Mouse (Mus musculus): ENCODE results near the gene Gm43064. TPM values are rescaled to one million over a fixed set of nuclear protein-coding genes. Genes with fewer than 3 reads are reported as not detected.

The Gm43064 gene
- 0.17 TPM in 1 of 2 replicates, not detected in the other for polyA plus RNA-seq (2016; fragmentation: Nextera tagmentation; extraction: Ambion mirVana)

GRCm38 (mm10) chr3:103808891-103809798, at the start of gene Gm43064, which contains the start of the genes Dclre1b and Ap4b1:
TSS of gene Gm43064 (plus strand) at chr3:103809573.
TSS of gene Dclre1b (minus strand) at chr3:103809444.
TSS of gene Ap4b1 (plus strand) at chr3:103809520.
- peak within 1 kb of the TSS; percentile 85 for H3K4me3 ChIP-seq

GRCm38 (mm10) chr3:103766789-103767188, 42.6 kb upstream of the Gm43064 start:
- Histone ChIP-seq H3K9me3 (no peaks in the 10 kb centered on the region), H3K36me3 (replicated peaks) (peaks cover 68% of the 10 kb centered on the region), H3K4me3 (no peak overlapping the region), H3K27ac (no peak overlapping the region), H3K27me3 (ENCODE audit: poor library complexity, severe bottlenecking) (no peaks in the 10 kb centered on the region), H3K4me1 (no peaks in the 10 kb centered on the region)
- 76% methylated on average over 3 of the region's 3 CpGs for WGBS
- DNase-seq (ENCODE audit: extremely low spot score, low spot score) = no peak

More at GRCm38 (mm10) chr3:103808891-103809798, at the start of gene Gm43064, which contains the start of the genes Dclre1b and Ap4b1:
- Histone ChIP-seq H3K9me3 (no peaks in the 10 kb centered on the region), H3K36me3 (replicated peaks) (peaks cover 41% of the 10 kb centered on the region), H3K27ac (peak within 1 kb of the TSS; percentile 93), H3K27me3 (ENCODE audit: poor library complexity, severe bottlenecking) (no peaks in the 10 kb centered on the region), H3K4me1 (peaks cover 21% of the 10 kb centered on the region)
- WGBS = under 1% methylated on average over 62 of the region's 70 CpGs
- peak; percentile 91 for DNase-seq (ENCODE audit: extremely low spot score, low spot score)

- H3K27me3 ChIP-seq (ENCODE audit: poor library complexity, severe bottlenecking) = no peaks in the 10 kb centered on the region
- DNase-seq (ENCODE audit: extremely low spot score, low spot score) = no peak
- no peaks in the 10 kb centered on the region for H3K4me1 ChIP-seq
- H3K27ac ChIP-seq = no peak overlapping the region
- H3K4me3 ChIP-seq = no peak overlapping the region
- WGBS = 88% methylated on average over 9 of the region's 9 CpGs
- H3K9me3 ChIP-seq = no peaks in the 10 kb centered on the region
- peaks cover 60% of the 10 kb centered on the region for H3K36me3 ChIP-seq (replicated peaks)
These were observed 37.7 kb upstream of the Gm43064 start for GRCm38 (mm10) chr3:103771531-103772130.

GRCm38 (mm10) chr3:103772846-103773245, 36.5 kb upstream of the Gm43064 start:
- 86% methylated on average over 4 of the region's 4 CpGs for WGBS

GRCm38 (mm10) chr3:103773508-103773907, 35.9 kb upstream of the Gm43064 start:
- Histone ChIP-seq H3K4me1 (no peaks in the 10 kb centered on the region), H3K36me3 (replicated peaks) (peaks cover 64% of the 10 kb centered on the region), H3K27me3 (ENCODE audit: poor library complexity, severe bottlenecking) (no peaks in the 10 kb centered on the region), H3K4me3 (no peak overlapping the region), H3K9me3 (no peaks in the 10 kb centered on the region), H3K27ac (no peak overlapping the region)
- DNase-seq (ENCODE audit: extremely low spot score, low spot score) = no peak
- 81% methylated on average over 3 of the region's 3 CpGs for WGBS

More at GRCm38 (mm10) chr3:103772846-103773245, 36.5 kb upstream of the Gm43064 start:
- no peaks in the 10 kb centered on the region for H3K4me1 ChIP-seq
- H3K4me3 ChIP-seq = no peak overlapping the region
- no peaks in the 10 kb centered on the region for H3K27me3 ChIP-seq (ENCODE audit: poor library complexity, severe bottlenecking)
- no peaks in the 10 kb centered on the region for H3K9me3 ChIP-seq
- no peak for DNase-seq (ENCODE audit: extremely low spot score, low spot score)
- no peak overlapping the region for H3K27ac ChIP-seq
- peaks cover 64% of the 10 kb centered on the region for H3K36me3 ChIP-seq (replicated peaks)

GRCm38 (mm10) chr3:103774009-103774408, 35.4 kb upstream of the Gm43064 start:
- Histone ChIP-seq H3K36me3 (replicated peaks) (peaks cover 61% of the 10 kb centered on the region), H3K9me3 (no peaks in the 10 kb centered on the region), H3K4me3 (no peak overlapping the region), H3K27me3 (ENCODE audit: poor library complexity, severe bottlenecking) (no peaks in the 10 kb centered on the region), H3K27ac (no peak overlapping the region), H3K4me1 (no peaks in the 10 kb centered on the region)
- no peak for DNase-seq (ENCODE audit: extremely low spot score, low spot score)
- WGBS = 89% methylated on average over 15 of the region's 15 CpGs

- no peak overlapping the region for H3K4me3 ChIP-seq
- no peak overlapping the region for H3K27ac ChIP-seq
- H3K27me3 ChIP-seq (ENCODE audit: poor library complexity, severe bottlenecking) = no peaks in the 10 kb centered on the region
- H3K9me3 ChIP-seq = no peaks in the 10 kb centered on the region
- WGBS = 89% methylated on average over 11 of the region's 11 CpGs
- no peak for DNase-seq (ENCODE audit: extremely low spot score, low spot score)
- peaks cover 13% of the 10 kb centered on the region for H3K4me1 ChIP-seq
- H3K36me3 ChIP-seq (replicated peaks) = peaks cover 38% of the 10 kb centered on the region
These were observed 31.4 kb upstream of the Gm43064 start for GRCm38 (mm10) chr3:103777940-103778339.

GRCm38 (mm10) chr3:103778660-103779059, 30.7 kb upstream of the Gm43064 start:
- Histone ChIP-seq H3K4me1 (peaks cover 13% of the 10 kb centered on the region), H3K36me3 (replicated peaks) (peaks cover 33% of the 10 kb centered on the region), H3K4me3 (no peak overlapping the region), H3K27ac (no peak overlapping the region), H3K27me3 (ENCODE audit: poor library complexity, severe bottlenecking) (no peaks in the 10 kb centered on the region), H3K9me3 (no peaks in the 10 kb centered on the region)
- 88% methylated on average over 6 of the region's 6 CpGs for WGBS
- DNase-seq (ENCODE audit: extremely low spot score, low spot score) = no peak

- no peak for DNase-seq (ENCODE audit: extremely low spot score, low spot score)
- no peaks in the 10 kb centered on the region for H3K9me3 ChIP-seq
- no peak overlapping the region for H3K4me3 ChIP-seq
- whole genome bisulfite sequencing = 89% methylated on average over 7 of the region's 7 CpGs
- peaks cover 29% of the 10 kb centered on the region for H3K36me3 ChIP-seq (replicated peaks)
- no peak overlapping the region for H3K27ac ChIP-seq
- H3K27me3 ChIP-seq (ENCODE audit: poor library complexity, severe bottlenecking) = no peaks in the 10 kb centered on the region
- peaks cover 13% of the 10 kb centered on the region for H3K4me1 ChIP-seq
These were observed 30.2 kb upstream of the Gm43064 start for GRCm38 (mm10) chr3:103779183-103779582.

- WGBS = 87% methylated on average over 3 of the region's 3 CpGs
- H3K27me3 ChIP-seq (ENCODE audit: poor library complexity, severe bottlenecking) = no peaks in the 10 kb centered on the region
- H3K4me3 ChIP-seq = no peak overlapping the region
- H3K9me3 ChIP-seq = no peaks in the 10 kb centered on the region
- H3K4me1 ChIP-seq = peaks cover 13% of the 10 kb centered on the region
- peaks cover 26% of the 10 kb centered on the region for H3K36me3 ChIP-seq (replicated peaks)
- no peak for DNase-seq (ENCODE audit: extremely low spot score, low spot score)
- no peak overlapping the region for H3K27ac ChIP-seq
These were observed 29.1 kb upstream of the Gm43064 start for GRCm38 (mm10) chr3:103780271-103780670.

GRCm38 (mm10) chr3:103780777-103781176, 28.6 kb upstream of the Gm43064 start:
- no peak for DNase-seq (ENCODE audit: extremely low spot score, low spot score)
- Histone ChIP-seq H3K4me1 (peaks cover 13% of the 10 kb centered on the region), H3K27ac (no peak overlapping the region), H3K4me3 (no peak overlapping the region), H3K27me3 (ENCODE audit: poor library complexity, severe bottlenecking) (no peaks in the 10 kb centered on the region), H3K36me3 (replicated peaks) (peaks cover 21% of the 10 kb centered on the region), H3K9me3 (no peaks in the 10 kb centered on the region)
- 86% methylated on average over 5 of the region's 5 CpGs for WGBS

- Histone ChIP-seq H3K9me3 (no peaks in the 10 kb centered on the region), H3K36me3 (replicated peaks) (peaks cover 7% of the 10 kb centered on the region), H3K27me3 (ENCODE audit: poor library complexity, severe bottlenecking) (no peaks in the 10 kb centered on the region), H3K27ac (no peak overlapping the region), H3K4me3 (no peak overlapping the region), H3K4me1 (peaks cover 13% of the 10 kb centered on the region)
- 85% methylated on average over 4 of the region's 4 CpGs for WGBS
- no peak for DNase-seq (ENCODE audit: extremely low spot score, low spot score)
These were observed 26.3 kb upstream of the Gm43064 start for GRCm38 (mm10) chr3:103782844-103783609.

All from forebrain, embryonic 10.5 days (tissue).